Mouse (Mus musculus) CD4-positive, CD25-positive, alpha-beta regulatory T cell, adult 9 weeks (primary cell): ENCODE measurements around the gene Ccr4. TPM values are rescaled to one million over a fixed set of nuclear protein-coding genes. Genes with fewer than 3 reads are reported as not detected.

Experiments
- polyA plus RNA-seq: library from polyadenylated mRNA; unstranded; fragments of 100-300 nt; shearing (Covaris generic); gene quantifications from one replicate; pipeline ENCODE4 v1.2.1, GENCODE M21; 2017

Ccr4 gene
- polyA plus RNA-seq: 37.7 TPM

GRCm38 (mm10) chr9:114504816-114505215, at the start of gene Ccr4:
Gene Ccr4, minus strand, starts transcription at chr9:114504916.

GRCm38 (mm10) chr9:114515364-114515763, 10.6 kb upstream of the Ccr4 start, which contains the start of gene C130032M10Rik:
Gene C130032M10Rik, plus strand, starts transcription at chr9:114515697.

Other genes with a start within 250 kb of the Ccr4 start
- 2.3 TPM for gene Bcl2a1c, start 174.8 kb downstream of the Ccr4 start, polyA plus RNA-seq
- 2.0 TPM for gene Crtap, start 114.2 kb downstream of the Ccr4 start, polyA plus RNA-seq
- 55.3 TPM for gene Glb1, start 103.8 kb downstream of the Ccr4 start, polyA plus RNA-seq
- 32.1 TPM for gene Tmppe, start 103.8 kb downstream of the Ccr4 start, polyA plus RNA-seq
- gene C130032M10Rik, start 10.8 kb upstream of the Ccr4 start, polyA plus RNA-seq: not detected
- gene Trim71, start 59.5 kb upstream of the Ccr4 start, polyA plus RNA-seq: 0.02 TPM
- gene Cnot10, start 135.3 kb upstream of the Ccr4 start, polyA plus RNA-seq: 66.0 TPM
- gene Dync1li1, start 183.9 kb upstream of the Ccr4 start, polyA plus RNA-seq: 43.7 TPM
- gene Cmtm6, start 226.2 kb upstream of the Ccr4 start, polyA plus RNA-seq: 247 TPM